Mouse (Mus musculus) bone marrow macrophage, adult 2 months (primary cell): ENCODE measurements around the gene Unc5a. TPM values are rescaled to one million over a fixed set of nuclear protein-coding genes. Genes with fewer than 3 reads are reported as not detected.
A peak's percentile ranks its signal among the peaks of the same experiment; 100 is the strongest.

Experiments
- H3K27ac ChIP-seq: 2 replicates; pipeline ENCODE4 v1.5.1; 2012; ENCODE audit warnings: low read depth, low read length; ENCODE audit not compliant: insufficient read depth
- H3K4me1 ChIP-seq: 2 replicates; pipeline ENCODE4 v1.6.1; 2012; ENCODE audit warnings: low read length; ENCODE audit not compliant: control insufficient read depth, insufficient read depth
- H3K4me3 ChIP-seq: 2 replicates; pipeline ENCODE4 v1.5.1; 2012; ENCODE audit warnings: mild to moderate bottlenecking, low read length, moderate library complexity; ENCODE audit not compliant: insufficient read depth
- CTCF ChIP-seq: IDR thresholded peaks from 2 replicates; pipeline ENCODE4 v1.5.1; 2012; ENCODE audit warnings: low read depth, mild to moderate bottlenecking, low read length, moderate library complexity
- POLR2A ChIP-seq: IDR thresholded peaks from 2 replicates; pipeline ENCODE4 v1.6.1; 2012; ENCODE audit warnings: mild to moderate bottlenecking, low read depth, low read length, borderline replicate concordance
- polyA plus RNA-seq: library from polyadenylated mRNA; stranded (reverse); fragments of >200 nt; gene quantifications from 2 replicates; pipeline ENCODE4 v1.2.4, GENCODE M21; 2012; ENCODE audit not compliant: missing spikeins, insufficient read depth, insufficient read length

Gene Unc5a
- 0.60 TPM in 1 of 2 replicates, not detected in the other for polyA plus RNA-seq

DNA sequence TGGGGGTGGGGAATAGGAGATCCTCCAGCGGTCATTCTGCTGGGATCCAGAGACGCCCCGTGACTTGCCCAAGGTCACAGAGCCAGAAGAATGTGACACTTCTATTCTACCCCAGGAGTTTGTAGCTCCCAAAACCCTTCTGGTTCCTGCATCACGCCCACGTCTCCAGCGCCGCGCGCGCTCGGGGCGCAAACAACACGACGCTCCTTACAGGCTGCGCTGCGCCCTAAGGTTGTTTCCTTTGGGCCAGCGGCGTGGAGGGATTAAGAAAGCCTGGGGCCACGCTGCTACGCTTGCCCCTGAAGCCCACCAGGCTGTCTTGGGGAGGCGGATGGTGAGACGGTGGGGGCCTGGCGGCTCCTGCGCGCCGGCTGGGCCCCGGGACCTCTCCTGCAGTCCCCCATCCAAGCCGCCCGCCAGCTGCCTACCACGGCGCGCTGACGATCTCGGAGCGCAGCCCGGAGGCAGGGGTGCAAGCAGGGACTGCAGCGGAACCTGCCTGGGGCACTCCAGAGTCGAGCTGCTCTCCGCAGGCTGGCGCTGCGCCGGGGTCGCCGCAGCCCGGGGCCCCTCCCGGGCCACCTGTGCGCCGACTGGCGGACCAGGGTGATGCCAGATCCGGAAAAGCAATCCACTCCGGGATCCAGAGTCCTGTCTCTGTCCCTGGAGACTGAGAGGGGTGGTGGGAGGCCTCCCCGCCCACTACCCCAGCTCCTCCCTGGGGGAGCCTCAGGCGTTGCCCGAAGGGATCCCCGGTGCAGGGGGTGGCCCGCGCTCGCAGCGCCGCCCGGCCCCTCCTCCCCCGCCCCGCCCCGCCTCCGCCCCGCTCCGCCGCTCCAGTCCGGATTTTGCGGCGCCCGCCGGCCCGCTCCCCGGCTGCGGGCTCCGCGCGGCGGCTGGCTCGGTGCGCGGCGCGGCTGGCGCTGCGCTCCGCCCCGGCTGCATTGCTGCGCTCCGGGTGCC lies at the start of gene Unc5a:
Gene Unc5a (plus strand): TSS at position 881 of the 963 bp plus-strand sequence.
- Histone ChIP-seq H3K4me3 (peak within 1 kb of the TSS; percentile 54), H3K4me1 (no peaks in the 10 kb centered on the region), H3K27ac (no peak within 1 kb of the TSS)
- TF ChIP-seq POLR2A (no peak), CTCF (no peak)

DNA sequence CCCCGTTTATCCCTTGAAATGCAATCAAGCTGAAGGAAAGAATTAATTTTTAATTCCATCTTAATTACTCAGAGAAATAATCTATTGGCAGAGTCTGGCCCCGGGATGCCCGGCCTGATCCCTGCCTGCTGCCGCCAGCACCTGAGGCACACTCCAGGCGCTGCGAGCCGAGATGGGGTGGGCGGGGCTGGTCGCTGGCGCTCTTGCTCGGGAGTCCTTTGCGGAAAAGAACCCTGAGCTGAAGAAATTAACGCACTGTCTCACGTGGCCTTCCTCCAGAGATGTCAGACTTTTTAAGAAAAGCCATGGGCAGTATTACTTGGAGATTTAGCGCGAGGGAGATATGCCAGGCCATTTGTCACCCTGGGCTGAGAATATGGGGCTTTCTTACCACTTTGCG lies 37.2 kb upstream of the Unc5a start:
- Histone ChIP-seq H3K4me3 (no peak overlapping the region), H3K27ac (no peak overlapping the region), H3K4me1 (no peaks in the 10 kb centered on the region)
- TF ChIP-seq POLR2A: no peak
- no peak for TF ChIP-seq CTCF

DNA sequence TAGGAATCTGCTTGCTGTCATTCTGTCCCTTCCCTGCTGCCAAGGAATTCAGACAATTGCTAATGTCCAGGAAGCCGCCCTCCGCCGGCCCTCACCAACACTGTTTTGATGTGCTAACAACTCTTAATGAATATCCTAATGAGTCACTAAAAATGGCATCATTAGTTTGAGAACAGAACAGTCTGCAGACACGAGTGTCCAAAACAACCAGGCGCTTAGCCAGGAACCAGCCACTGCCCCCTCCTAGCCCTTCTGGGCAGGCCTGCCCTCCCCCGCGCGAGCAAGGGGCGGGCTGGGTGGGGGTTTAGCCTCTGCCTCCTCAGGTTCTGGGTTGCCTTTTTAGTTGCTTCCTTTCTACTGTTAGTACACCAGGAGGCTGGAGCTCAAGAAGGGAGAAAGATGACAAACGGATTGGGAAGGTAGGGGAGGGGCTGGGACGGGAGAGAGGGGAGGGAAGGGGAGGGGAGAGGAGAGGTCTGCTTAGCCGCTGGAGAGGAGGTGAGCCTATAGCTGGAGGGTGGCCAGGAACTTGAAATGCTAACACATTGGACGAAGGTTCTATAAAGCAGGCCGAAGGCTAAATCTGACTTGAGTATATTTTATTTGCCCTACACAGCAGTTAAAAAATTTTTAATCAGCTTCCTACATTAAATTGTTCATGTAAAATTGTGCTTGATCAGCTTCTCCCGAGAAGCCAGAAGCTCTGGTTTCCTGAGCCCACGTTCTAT lies 36.2 kb upstream of the Unc5a start:
- no peak for TF ChIP-seq POLR2A
- TF ChIP-seq CTCF: no peak
- Histone ChIP-seq H3K4me1 (no peaks in the 10 kb centered on the region), H3K27ac (no peak overlapping the region), H3K4me3 (no peak overlapping the region)

DNA sequence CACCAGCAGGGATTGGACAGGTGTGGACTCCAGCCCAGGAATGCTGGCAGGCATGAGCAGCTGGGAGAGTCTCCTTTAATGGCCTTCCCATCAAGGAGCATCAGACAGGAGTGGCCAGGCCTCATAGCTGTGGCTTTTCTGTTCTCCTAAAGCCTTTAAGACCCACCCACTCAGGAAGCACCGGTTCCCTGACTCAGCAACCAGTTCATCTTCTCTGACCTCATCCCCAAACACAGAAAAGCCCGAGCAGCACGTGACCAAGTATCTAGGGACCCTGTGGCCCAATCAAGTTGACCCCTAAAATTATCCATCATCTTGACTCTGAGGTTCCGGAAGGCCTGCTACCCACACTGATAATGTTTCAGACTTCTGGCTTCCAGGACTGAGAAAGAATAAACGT lies 32.6 kb upstream of the Unc5a start:
- Histone ChIP-seq H3K4me3 (no peak overlapping the region), H3K27ac (no peak overlapping the region), H3K4me1 (peaks cover 4% of the 10 kb centered on the region)
- TF ChIP-seq POLR2A (no peak), CTCF (no peak)

DNA sequence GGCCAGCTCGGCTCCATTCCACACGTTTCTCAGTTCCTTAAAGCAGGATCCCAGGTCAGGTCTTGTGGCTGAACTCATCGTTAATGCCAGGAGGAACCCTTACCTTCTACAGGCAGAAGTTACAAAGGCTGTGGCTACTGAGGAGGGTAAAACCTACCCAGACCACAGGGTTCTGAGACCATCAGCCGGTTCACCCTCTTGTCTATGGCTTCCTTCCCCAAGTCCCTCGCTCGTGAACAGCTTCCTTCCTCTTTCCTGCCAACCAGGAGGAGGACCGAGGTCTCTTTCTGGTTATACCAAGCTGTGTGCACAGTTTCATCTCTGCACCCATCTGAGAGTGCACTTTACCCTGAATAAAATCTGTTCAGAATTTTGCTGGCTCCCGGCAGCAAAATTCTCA lies 30.3 kb upstream of the Unc5a start:
- H3K4me3 ChIP-seq: no peak overlapping the region
- no peak overlapping the region for H3K27ac ChIP-seq
- TF ChIP-seq POLR2A (no peak), CTCF (no peak)
- peaks cover 4% of the 10 kb centered on the region for H3K4me1 ChIP-seq

DNA sequence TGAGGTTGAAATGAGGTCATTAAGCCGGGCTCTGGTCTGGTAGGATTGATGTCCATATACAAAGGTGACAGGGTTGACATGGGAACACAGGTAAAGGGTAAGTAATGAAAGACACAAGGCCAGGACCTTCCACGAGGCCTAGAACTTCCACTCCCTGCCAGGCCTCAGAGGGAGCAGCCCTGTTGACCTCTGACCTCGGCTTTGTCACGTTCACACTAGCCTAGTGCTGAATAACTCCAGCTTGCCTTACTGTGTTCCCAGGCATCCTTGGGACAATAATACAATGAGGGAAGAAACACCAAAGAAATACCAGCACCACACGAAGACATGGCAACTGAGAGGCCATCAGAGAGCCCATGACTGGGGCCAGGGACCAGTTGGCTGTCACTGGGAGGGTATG lies 29.5 kb upstream of the Unc5a start:
- TF ChIP-seq POLR2A (no peak), CTCF (no peak)
- Histone ChIP-seq H3K4me3 (no peak overlapping the region), H3K27ac (no peak overlapping the region), H3K4me1 (peaks cover 4% of the 10 kb centered on the region)

DNA sequence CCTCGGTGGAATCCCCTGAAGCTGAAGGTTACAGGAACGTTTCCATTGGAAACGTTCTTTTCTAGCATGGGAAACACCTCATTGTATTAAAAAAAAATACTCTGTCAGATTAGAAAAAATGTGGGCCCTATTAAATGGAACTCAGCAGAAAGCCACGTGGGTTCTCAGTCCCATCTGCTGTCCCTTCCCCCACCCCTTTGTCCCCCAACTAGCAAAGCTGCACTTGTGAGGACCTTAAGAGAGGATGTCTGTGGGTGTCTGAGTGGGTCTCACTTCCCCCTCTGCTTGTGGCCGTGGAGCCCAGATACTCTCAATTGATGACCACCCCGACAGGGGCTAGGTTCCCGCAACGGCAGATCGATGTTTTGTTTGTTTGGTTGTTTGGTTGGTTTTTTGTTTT lies 27.5 kb upstream of the Unc5a start:
- Histone ChIP-seq H3K27ac (no peak overlapping the region), H3K4me1 (peaks cover 4% of the 10 kb centered on the region), H3K4me3 (no peak overlapping the region)
- TF ChIP-seq CTCF (no peak), POLR2A (no peak)

DNA sequence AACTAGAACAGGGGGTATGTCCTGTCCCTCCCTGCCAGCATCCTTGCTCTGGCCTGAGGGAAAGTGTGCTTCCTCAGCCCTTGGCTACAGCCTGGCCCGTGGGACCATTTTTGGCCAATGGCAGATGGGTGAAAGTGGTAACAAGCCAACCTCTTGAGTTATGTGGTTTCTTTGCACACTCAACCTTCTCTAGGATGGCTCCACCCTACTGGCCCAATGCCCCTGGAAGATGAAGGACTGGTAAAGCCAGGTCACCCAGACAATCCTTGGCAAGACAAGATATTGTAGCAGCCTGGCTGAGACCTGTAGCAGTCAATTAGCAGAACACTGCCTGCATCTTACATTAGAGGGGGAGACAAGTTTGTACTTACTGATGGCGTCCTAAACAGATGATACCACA lies 25.5 kb upstream of the Unc5a start:
- H3K27ac ChIP-seq: no peak overlapping the region
- no peak for TF ChIP-seq POLR2A
- TF ChIP-seq CTCF: no peak

DNA sequence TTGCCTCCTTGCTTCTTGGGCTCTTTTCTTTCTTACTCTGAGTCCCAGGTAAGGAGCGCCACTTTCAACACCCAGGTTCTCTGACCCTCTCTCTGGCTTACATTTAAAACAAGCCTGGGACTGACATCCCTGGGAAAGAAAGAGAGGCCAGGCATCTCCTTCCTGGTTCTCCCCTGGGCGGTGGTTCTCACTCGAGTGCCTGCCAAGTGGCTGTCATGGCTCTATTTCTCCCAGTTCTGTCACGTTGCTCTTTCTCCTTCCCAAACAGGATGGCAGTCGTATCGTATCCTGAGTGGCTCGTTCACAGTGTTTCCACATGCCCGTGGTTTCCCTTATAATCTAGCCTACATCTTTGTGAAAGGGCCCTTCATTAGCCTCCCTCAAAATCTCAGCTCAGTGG lies 23.7 kb upstream of the Unc5a start:
- TF ChIP-seq CTCF (no peak), POLR2A (no peak)
- no peak overlapping the region for H3K4me3 ChIP-seq
- H3K4me1 ChIP-seq: no peaks in the 10 kb centered on the region

More for the DNA sequence above, 25.5 kb upstream of the Unc5a start:
- Histone ChIP-seq H3K4me3 (no peak overlapping the region), H3K4me1 (peaks cover 2% of the 10 kb centered on the region)

DNA sequence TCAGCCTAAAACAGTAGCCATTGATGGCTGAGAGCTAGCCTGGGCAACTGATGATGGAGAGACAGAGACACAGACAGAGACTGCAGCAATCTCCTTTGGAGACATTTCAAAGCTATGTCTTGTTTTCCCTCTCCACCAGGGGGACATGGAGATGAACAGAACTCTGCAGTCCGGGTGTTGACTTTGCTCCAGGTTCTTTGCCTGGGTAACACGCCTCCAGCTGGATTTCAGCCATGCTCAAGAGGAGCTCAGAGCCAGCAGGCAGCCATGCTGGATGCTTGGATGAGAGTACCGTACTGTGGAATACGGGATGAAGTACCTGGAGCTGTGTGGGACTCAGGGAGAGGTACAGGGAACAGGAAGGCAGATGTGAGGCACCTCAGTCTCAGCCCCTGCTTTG lies 22.6 kb upstream of the Unc5a start:
- TF ChIP-seq POLR2A (no peak), CTCF (no peak)
- no peak overlapping the region for H3K4me3 ChIP-seq
- H3K4me1 ChIP-seq: no peaks in the 10 kb centered on the region
- no peak overlapping the region for H3K27ac ChIP-seq

More for the DNA sequence above, 23.7 kb upstream of the Unc5a start:
- H3K27ac ChIP-seq: no peak overlapping the region
